Mouse (Mus musculus) R1 (cell line): ENCODE measurements at regions not wholly inside any gene's neighbourhood (a gene's known extent, or its start where the extent isn't known, plus 50 kb on each side); places are given as distances from the start of the nearest gene placed in this dataset.
A peak's percentile ranks its signal among the peaks of the same experiment; 100 is the strongest.

Experiments
- DNase-seq: peaks from one replicate; pipeline ENCODE4 v3.0.0-alpha.2; 2018; ENCODE audit warnings: low read depth, low spot score

GRCm38 (mm10) chr15:33759496-33759895 lies 598.2 kb downstream of the 9430069I07Rik start:
- peak; percentile 25 for DNase-seq

- no peak for DNase-seq
Measured at GRCm38 (mm10) chr15:33758771-33759170, 598.9 kb downstream of the 9430069I07Rik start.
